Mouse (Mus musculus): ENCODE measurements around the gene Prkd2. TPM values are rescaled to one million over a fixed set of nuclear protein-coding genes. Genes with fewer than 3 reads are reported as not detected.

The Prkd2 gene
- polyA plus RNA-seq, 1 experiment from 2014 or later, result 11.2 TPM

DNA sequence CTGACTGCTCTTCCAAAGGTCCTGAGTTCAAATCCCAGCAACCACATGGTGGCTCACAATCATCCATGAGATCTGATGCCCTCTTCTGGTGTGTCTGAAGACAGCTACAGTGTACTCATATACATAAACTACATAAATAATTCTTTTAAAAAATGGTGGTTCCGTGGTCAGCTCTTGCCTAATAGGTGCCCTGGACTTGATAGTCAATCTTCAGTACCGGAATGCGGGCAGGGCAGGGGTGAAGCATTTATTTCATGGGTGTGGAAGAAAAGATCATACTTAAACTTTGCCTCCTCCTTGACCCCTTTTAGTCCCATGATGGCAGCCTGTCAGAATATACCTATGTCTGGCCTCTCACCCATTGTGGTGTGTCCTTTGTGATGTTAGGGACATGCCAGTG lies 69.2 kb downstream of the Prkd2 start:
- H3K9me3 ChIP-seq (ENCODE audit: control insufficient read depth, low read length), result no peaks in the 10 kb centered on the region
- no peak for ATAC-seq (ENCODE audit: insufficient read depth, low FRiP score, low TSS enrichment)
- no peak overlapping the region for H3K4me3 ChIP-seq (ENCODE audit: low read depth, low read length)
- H3K27me3 ChIP-seq (ENCODE audit: control insufficient read depth, insufficient read depth, low read length), result no peaks in the 10 kb centered on the region
- 95% methylated on average over 3 of the region's 3 CpGs for WGBS
- no peak overlapping the region for H3K9ac ChIP-seq (ENCODE audit: low read length)
- H3K27ac ChIP-seq (ENCODE audit: low read depth, low read length), result no peak overlapping the region
- peaks cover 15% of the 10 kb centered on the region for H3K36me3 ChIP-seq (ENCODE audit: control insufficient read depth, insufficient read depth, low read length)
- H3K4me2 ChIP-seq (ENCODE audit: low read depth), result no peak overlapping the region
- no peaks in the 10 kb centered on the region for H3K4me1 ChIP-seq (ENCODE audit: control insufficient read depth, insufficient read depth, low read length)
- DNase-seq (ENCODE audit: low spot score), result no peak

DNA sequence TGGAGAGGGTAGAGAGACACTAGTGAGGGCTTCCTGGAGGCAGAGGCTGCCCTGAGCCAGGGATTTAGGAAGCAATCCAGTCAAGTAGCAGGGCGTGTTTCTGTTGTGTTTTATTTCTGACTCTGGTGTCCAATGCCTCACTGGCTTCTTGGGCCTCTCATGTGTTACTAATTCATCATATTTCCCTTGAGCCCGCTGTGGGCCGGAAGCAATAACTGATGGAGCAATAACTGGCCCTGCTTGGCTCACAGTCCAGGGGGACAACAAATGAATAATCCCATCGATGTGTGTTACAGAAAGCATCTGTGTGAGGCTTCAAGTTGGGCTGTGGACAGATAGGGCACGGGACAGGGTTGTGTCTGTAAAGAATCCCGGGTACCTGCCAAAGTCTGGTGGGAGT lies 69.7 kb downstream of the Prkd2 start:
- H3K9ac ChIP-seq (ENCODE audit: low read length), result no peak overlapping the region
- no peak overlapping the region for H3K4me3 ChIP-seq (ENCODE audit: low read depth, low read length)
- ATAC-seq (ENCODE audit: insufficient read depth, low FRiP score, low TSS enrichment), result no peak
- no peak for DNase-seq (ENCODE audit: low spot score)
- no peaks in the 10 kb centered on the region for H3K4me1 ChIP-seq (ENCODE audit: control insufficient read depth, insufficient read depth, low read length)
- peaks cover 20% of the 10 kb centered on the region for H3K36me3 ChIP-seq (ENCODE audit: control insufficient read depth, insufficient read depth, low read length)
- H3K27me3 ChIP-seq (ENCODE audit: control insufficient read depth, insufficient read depth, low read length), result no peaks in the 10 kb centered on the region
- H3K4me2 ChIP-seq (ENCODE audit: low read depth), result no peak overlapping the region
- H3K9me3 ChIP-seq (ENCODE audit: control insufficient read depth, low read length), result no peaks in the 10 kb centered on the region
- no peak overlapping the region for H3K27ac ChIP-seq (ENCODE audit: low read depth, low read length)
- WGBS, result 77% methylated on average over 6 of the region's 6 CpGs

DNA sequence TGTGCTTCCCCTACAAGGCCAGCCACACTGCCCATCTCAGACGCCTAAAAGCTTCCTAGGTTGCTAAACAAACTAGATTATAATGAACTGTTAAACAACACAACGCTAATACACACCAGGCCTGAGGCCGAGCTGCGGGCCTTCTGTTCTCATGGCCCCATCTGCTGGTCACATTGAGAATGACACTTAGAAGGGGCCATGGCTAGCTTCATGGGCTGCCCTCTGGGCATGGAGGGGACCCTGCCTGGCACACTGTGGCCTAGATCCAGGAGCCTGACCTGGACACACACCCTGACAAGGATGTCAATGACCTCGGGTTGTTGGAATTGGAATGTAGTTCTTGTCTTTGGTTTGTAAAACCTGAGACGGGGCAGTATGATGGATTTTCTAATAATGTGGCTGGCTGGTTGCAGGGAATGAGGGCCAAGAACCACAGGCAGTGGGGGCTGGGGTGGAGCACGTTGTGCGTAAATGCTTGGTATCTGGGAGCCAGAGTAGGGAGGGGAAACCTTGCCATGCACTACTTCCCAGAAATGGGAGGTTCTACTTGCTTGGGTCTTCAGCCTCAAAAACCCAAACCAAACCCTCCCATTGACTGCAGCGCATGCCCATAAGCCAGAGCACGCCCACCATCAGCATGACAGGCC lies 71.2 kb downstream of the Prkd2 start:
- Histone ChIP-seq H3K4me3 (ENCODE audit: low read depth, low read length) (no peak overlapping the region), H3K4me2 (ENCODE audit: low read depth) (no peak overlapping the region), H3K4me1 (ENCODE audit: control insufficient read depth, insufficient read depth, low read length) (no peaks in the 10 kb centered on the region), H3K9me3 (ENCODE audit: control insufficient read depth, low read length) (no peaks in the 10 kb centered on the region), H3K36me3 (ENCODE audit: control insufficient read depth, insufficient read depth, low read length) (peaks cover 30% of the 10 kb centered on the region), H3K9ac (ENCODE audit: low read length) (no peak overlapping the region; the same call in 1 of the 2 replicates), H3K27me3 (ENCODE audit: control insufficient read depth, insufficient read depth, low read length) (no peaks in the 10 kb centered on the region), H3K27ac (ENCODE audit: low read depth, low read length) (no peak overlapping the region)
- ATAC-seq (ENCODE audit: insufficient read depth, low FRiP score, low TSS enrichment), result peak; percentile 54; the same call in 1 of the 2 replicates
- DNase-seq (ENCODE audit: low spot score), result peak; percentile 72
- WGBS, result 39% methylated on average over 10 of the region's 10 CpGs

DNA sequence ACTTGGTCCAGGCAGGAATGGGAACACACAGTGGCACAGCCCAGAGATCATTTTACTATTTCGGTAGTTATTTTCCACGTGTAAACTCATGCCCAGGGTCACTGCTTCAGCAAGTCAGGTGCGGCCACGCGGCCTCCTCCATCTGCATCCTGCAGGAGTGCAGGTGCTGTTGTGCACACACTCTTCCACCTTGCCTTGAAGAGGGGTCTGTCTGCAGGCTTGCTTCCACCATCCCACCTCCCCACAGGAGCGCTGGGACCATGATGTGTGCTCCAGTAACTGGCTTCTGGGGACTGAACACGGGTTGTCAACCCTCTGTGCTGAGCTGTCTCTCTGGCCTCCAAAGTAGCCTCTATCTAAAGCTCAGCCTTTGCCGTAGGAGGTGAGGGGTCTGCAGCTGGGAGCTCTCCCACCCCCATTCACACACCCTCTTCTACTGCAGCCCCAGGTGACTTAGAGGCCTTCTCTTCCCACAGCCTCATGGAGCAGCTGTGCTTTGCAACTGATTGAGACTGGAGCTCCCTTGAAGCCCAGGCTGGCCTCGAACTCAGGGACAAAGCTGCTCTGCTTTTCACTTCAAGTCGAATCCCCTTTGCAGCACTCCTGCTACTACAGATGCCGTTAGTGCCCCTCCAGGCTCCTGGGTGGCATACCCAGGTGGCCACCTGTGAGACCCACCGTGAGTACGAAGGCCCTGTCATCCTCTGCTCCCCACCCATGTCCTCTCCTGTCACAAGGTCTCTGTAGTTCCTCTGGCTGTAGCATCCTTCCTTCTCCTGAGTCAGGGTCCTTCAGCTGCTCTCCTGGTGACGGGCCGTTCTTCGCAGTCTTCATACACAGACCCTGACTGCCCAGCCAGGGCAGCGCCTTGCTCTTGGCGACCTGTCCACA lies 72.0 kb downstream of the Prkd2 start:
- H3K4me3 ChIP-seq (ENCODE audit: low read depth, low read length), result no peak overlapping the region
- no peaks in the 10 kb centered on the region for H3K9me3 ChIP-seq (ENCODE audit: control insufficient read depth, low read length)
- H3K27ac ChIP-seq (ENCODE audit: low read depth, low read length), result no peak overlapping the region
- ATAC-seq (ENCODE audit: insufficient read depth, low FRiP score, low TSS enrichment) (no peak), DNase-seq (ENCODE audit: low spot score) (no peak)
- H3K9ac ChIP-seq (ENCODE audit: low read length), result no peak overlapping the region
- H3K36me3 ChIP-seq (ENCODE audit: control insufficient read depth, insufficient read depth, low read length), result peaks cover 30% of the 10 kb centered on the region
- no peaks in the 10 kb centered on the region for H3K4me1 ChIP-seq (ENCODE audit: control insufficient read depth, insufficient read depth, low read length)
- 86% methylated on average over 18 of the region's 18 CpGs for WGBS
- no peaks in the 10 kb centered on the region for H3K27me3 ChIP-seq (ENCODE audit: control insufficient read depth, insufficient read depth, low read length)
- H3K4me2 ChIP-seq (ENCODE audit: low read depth), result no peak overlapping the region

DNA sequence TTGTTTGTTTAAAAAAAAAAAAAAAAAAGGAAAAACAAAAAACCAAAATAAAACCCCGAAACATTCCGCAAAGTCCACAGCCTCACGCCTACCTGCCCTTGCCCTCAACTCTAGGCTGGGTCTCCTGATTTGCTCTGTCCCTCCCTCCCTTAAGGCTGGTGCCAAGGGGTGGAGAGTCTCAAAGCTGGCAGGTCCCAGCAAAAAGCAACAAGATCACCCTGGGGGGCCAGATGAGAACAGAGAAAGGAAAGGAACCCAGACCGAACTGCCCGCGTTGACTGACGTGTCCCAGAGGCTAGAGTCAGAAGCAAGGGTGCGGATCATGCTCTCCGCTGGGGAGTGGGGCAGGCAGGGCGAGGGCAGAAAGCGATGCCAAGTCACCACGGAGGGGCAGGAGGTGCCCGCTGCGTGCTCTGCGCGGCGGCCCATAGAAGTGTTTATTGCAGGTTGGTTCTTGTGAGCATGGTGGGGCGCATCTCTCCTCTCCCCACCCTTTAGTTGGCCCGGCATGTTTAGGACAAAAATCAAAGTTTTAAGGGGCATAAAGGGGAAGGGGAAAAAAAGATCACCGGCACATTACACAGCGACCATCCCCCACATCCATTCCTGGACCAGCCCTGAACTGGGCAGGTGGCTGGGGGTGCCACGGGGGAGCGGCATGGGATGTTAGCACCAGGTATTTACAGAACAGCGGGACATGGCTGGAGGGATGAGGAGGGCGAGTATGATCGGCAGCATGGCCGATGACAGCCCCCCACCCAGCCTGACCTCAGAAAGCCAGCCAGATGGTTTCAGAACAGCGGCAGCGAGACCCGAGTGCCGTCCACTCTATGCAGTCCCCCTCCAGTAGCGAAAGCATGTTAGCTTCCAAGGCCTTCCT lies 73.0 kb downstream of the Prkd2 start:
- WGBS, result 93% methylated on average over 32 of the region's 32 CpGs
- Histone ChIP-seq H3K9me3 (ENCODE audit: control insufficient read depth, low read length) (no peaks in the 10 kb centered on the region), H3K27ac (ENCODE audit: low read depth, low read length) (no peak overlapping the region), H3K36me3 (ENCODE audit: control insufficient read depth, insufficient read depth, low read length) (peaks cover 30% of the 10 kb centered on the region), H3K27me3 (ENCODE audit: control insufficient read depth, insufficient read depth, low read length) (no peaks in the 10 kb centered on the region), H3K4me3 (ENCODE audit: low read depth, low read length) (no peak overlapping the region), H3K4me2 (ENCODE audit: low read depth) (no peak overlapping the region), H3K9ac (ENCODE audit: low read length) (no peak overlapping the region), H3K4me1 (ENCODE audit: control insufficient read depth, insufficient read depth, low read length) (no peaks in the 10 kb centered on the region; the same call in 1 of the 2 replicates)
- no peak for ATAC-seq (ENCODE audit: insufficient read depth, low FRiP score, low TSS enrichment)
- DNase-seq (ENCODE audit: low spot score), result no peak

DNA sequence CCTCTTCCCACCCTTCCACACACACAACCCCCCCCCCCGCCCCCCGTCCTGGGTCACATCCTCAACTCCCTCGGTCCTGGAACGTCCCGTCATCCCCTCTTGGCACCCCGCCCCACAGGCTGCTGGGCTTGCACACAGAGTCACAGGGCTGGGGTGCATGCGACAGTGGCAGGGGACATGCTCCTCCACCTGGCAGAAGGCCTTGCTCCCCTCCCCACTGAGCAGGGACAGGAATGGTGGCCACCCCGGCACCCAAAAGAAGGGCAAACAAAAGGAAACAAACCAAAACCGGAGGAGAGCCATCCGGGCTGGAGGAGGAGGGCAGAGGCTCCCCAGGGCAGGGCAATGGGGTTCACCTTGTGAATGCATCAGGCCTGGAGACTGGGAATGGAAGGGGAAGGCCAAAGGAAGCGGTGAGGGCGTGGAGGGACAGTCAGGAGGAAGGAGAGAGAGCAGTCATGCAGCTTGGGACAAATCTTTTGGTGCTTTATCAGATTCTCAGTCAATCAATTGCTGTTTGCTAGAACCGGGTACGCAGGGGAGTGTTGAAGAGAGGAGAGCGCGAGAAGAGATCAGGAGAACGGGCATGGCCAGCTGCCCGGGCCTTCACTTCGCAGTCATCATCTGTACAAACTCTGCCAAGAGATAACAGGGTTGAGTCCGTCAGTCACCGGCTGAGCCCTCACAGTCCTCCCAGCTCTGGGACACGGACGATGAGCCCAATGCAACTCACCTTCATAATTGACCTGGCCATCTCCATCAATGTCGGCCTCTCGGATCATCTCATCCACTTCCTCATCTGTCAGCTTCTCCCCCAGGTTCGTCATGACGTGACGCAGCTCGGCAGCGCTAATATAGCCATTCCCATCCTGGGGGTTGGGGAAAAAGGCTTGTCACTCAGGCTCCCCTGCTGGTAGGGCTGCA lies 73.9 kb downstream of the Prkd2 start:
- Histone ChIP-seq H3K9ac (ENCODE audit: low read length) (no peak overlapping the region), H3K36me3 (ENCODE audit: control insufficient read depth, insufficient read depth, low read length) (peaks cover 30% of the 10 kb centered on the region), H3K4me1 (ENCODE audit: control insufficient read depth, insufficient read depth, low read length) (peaks cover 9% of the 10 kb centered on the region), H3K4me3 (ENCODE audit: low read depth, low read length) (no peak overlapping the region), H3K9me3 (ENCODE audit: control insufficient read depth, low read length) (no peaks in the 10 kb centered on the region), H3K27ac (ENCODE audit: low read depth, low read length) (no peak overlapping the region), H3K4me2 (ENCODE audit: low read depth) (no peak overlapping the region), H3K27me3 (ENCODE audit: control insufficient read depth, insufficient read depth, low read length) (no peaks in the 10 kb centered on the region)
- ATAC-seq (ENCODE audit: insufficient read depth, low FRiP score, low TSS enrichment), result no peak
- WGBS, result 91% methylated on average over 28 of the region's 30 CpGs
- DNase-seq (ENCODE audit: low spot score), result no peak

DNA sequence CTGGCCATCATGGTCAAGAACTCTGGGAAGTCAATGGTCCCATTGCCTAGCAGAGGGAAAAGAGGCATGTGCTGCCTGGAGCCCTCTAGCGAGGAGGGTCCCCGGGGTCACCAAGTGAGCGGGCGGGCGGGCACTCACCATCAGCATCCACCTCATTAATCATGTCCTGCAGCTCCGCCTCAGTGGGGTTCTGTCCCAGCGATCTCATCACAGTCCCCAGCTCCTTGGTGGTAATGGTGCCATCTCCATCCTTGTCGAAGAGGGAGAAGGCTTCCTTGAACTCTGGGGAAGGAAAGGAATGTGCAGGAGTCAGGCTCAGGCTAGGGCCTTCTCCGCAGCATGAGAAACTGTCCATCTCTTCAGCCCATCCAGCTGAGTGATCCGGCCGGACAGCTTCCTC lies 74.7 kb downstream of the Prkd2 start:
- ATAC-seq (ENCODE audit: insufficient read depth, low FRiP score, low TSS enrichment) (no peak), DNase-seq (ENCODE audit: low spot score) (no peak)
- WGBS, result 74% methylated on average over 11 of the region's 11 CpGs
- no peaks in the 10 kb centered on the region for H3K9me3 ChIP-seq (ENCODE audit: control insufficient read depth, low read length)
- H3K27ac ChIP-seq (ENCODE audit: low read depth, low read length), result no peak overlapping the region
- no peak overlapping the region for H3K4me3 ChIP-seq (ENCODE audit: low read depth, low read length)
- H3K27me3 ChIP-seq (ENCODE audit: control insufficient read depth, insufficient read depth, low read length), result no peaks in the 10 kb centered on the region
- H3K9ac ChIP-seq (ENCODE audit: low read length), result no peak overlapping the region
- peaks cover 30% of the 10 kb centered on the region for H3K36me3 ChIP-seq (ENCODE audit: control insufficient read depth, insufficient read depth, low read length)
- H3K4me2 ChIP-seq (ENCODE audit: low read depth), result no peak overlapping the region
- peaks cover 17% of the 10 kb centered on the region for H3K4me1 ChIP-seq (ENCODE audit: control insufficient read depth, insufficient read depth, low read length)

DNA sequence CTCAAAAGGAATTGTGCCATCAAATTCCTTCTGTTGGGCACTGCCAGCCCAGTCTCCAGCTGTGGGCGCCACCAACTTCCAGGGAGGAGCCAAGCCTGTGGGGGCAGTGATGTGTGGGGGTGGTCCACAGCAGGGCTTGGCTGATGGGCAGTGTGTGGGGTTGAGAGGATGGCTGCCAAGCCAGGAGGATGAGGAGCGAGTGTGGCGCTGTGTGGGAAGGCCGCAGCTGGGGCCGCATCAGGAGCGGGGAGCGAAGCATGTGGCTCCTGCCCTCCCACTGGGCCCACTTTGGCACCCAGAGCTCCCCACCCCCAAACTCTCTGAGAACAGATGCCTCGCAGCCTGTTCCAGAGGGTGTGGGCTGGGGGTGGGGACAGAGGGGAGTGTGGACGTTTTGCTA lies 75.3 kb downstream of the Prkd2 start:
- no peak overlapping the region for H3K4me2 ChIP-seq (ENCODE audit: low read depth)
- DNase-seq (ENCODE audit: low spot score) (no peak), ATAC-seq (ENCODE audit: insufficient read depth, low FRiP score, low TSS enrichment) (no peak)
- WGBS, result 81% methylated on average over 9 of the region's 9 CpGs
- peaks cover 30% of the 10 kb centered on the region for H3K36me3 ChIP-seq (ENCODE audit: control insufficient read depth, insufficient read depth, low read length)
- H3K9ac ChIP-seq (ENCODE audit: low read length), result no peak overlapping the region
- no peaks in the 10 kb centered on the region for H3K9me3 ChIP-seq (ENCODE audit: control insufficient read depth, low read length)
- H3K4me1 ChIP-seq (ENCODE audit: control insufficient read depth, insufficient read depth, low read length), result peaks cover 22% of the 10 kb centered on the region
- H3K27me3 ChIP-seq (ENCODE audit: control insufficient read depth, insufficient read depth, low read length), result no peaks in the 10 kb centered on the region
- H3K27ac ChIP-seq (ENCODE audit: low read depth, low read length), result no peak overlapping the region
- H3K4me3 ChIP-seq (ENCODE audit: low read depth, low read length), result no peak overlapping the region

Measured in neural tube, embryonic 11.5 days (tissue).